Mouse (Mus musculus): ENCODE measurements around the gene Ptpra.

Ptpra gene

DNA sequence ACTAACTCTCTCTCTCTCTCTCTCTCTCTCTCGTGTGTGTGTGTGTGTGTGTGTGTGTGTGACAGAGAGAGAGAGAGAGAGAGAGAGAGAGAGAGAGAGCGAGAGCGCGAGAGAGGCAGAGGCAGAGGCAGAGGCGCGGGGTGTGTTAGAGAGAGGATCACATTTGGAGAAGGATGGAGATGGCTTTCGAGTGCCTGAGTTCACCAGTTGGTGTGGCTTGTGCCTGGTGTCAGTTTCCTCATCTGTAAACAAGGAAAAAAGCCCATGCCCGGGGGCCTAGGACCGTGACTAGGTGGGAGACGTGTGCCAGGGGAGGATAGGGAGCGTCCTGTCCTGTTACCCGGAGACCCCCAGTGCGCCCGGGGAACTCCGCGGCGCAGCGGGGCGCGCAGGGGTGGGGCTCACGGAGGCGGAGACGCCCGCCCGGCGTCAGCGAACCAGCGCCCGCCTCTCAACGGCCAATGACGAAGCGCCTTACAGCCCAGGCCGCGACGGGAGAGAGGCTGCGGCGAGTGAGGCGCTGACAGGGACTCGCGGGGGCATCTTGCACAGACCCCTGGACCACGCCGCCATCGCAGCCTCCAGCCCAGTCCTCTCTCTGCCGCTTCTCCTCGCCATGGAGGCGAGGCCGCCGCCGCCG lies at the start of gene Ptpra:
Ptpra (plus strand) TSS at position 485 of the 640 bp plus-strand sequence.
- DNase-seq (ENCODE audit: inconsistent age in 2 of 2, low spot score in 1 of 2) = peak; percentile 93 to 98

DNA sequence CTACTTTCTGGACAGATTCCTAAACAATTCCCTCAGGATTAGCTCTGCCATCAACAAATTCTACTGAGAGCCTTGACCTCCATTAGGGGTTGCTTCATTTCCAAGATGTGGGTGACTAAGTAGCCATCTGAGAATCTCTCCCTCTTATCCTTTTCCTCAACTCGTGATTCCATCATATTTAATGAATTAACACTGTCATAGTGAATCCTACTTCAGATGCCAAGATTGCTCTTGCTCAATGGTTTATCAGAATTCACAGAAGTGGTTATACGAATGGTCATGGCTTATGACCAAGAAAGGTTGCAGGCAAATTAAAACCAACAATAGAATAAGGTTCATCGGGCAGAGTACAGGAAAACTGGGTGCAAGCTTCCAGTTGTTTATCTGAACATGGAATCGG lies 48.2 kb upstream of the Ptpra start:
- peak in 1 of 2 experiments; percentile 66 for DNase-seq (ENCODE audit: inconsistent age in 2 of 2, low spot score in 1 of 2)

DNA sequence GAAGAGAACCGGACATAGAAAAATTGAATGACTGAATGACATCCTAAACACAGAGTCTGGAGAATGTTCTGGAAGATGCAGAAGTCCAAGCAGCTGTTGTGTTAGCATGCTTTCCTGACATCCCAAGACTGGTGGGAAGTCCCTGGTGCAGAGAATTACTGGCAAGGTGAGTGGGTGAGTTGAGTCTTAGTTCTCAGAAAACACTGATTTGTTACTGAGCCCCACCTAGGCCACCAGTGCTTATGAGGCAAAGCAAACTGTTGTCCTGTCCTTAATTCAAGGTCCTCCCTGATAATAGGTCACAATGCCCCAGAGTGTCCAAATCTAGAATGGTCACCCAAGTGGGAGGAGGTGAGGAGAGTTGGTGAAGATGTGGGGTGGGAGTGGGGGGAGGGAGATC lies 45.1 kb upstream of the Ptpra start, which contains the start of the genes Gm28372 and 1700020A23Rik:
Gm28372 (plus strand) TSS at position 301 of the 400 bp plus-strand sequence.
1700020A23Rik (plus strand) TSS at position 321 of the 400 bp plus-strand sequence.
- peak in 1 of 2 experiments; percentile 37 for DNase-seq (ENCODE audit: inconsistent age in 2 of 2, low spot score in 1 of 2)

DNA sequence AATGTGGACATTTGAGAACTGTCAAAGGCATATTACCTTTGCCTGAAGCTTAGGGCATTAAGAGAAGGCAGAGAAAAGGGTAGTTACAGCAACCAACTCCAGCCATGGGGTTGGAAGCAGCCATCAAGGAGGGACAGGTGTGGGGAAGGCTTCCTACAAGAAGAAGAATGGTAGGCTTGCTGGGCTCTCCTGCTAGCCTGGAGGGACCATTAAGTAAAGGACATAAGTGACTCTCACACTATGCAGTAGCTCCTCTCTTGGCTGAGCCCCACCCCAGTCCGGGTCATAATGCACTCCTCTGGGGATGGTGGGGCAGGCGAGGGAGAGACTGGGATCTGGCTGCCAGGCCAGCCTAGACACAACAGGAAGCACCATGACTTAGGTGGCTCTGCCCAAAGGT lies 43.9 kb upstream of the Ptpra start, which contains the start of gene Tmem239:
Tmem239 (plus strand) TSS at position 301 of the 400 bp plus-strand sequence.
- no peak for DNase-seq (ENCODE audit: inconsistent age in 2 of 2, low spot score in 1 of 2)

DNA sequence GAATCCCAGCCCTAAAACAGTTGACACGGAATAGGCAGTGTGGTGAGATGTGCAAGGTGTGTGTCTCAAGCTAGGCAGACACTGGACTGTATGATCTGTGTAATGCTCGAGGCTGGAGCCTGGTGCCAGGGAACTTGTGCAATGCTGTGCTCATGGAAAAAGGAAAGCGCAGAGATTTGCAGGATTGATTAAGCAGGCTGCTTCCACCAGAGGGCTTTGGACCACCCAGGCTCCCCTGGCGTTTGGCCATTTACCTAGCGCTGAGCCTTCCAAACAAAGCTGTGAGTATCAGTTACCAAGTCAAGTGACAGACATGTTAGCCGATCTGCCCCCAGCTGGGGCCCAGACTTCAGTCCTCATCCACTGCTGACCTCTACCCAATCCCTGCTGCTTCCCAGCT lies 41.9 kb upstream of the Ptpra start:
- peak in 1 of 2 experiments; percentile 21 for DNase-seq (ENCODE audit: inconsistent age in 2 of 2, low spot score in 1 of 2)

DNA sequence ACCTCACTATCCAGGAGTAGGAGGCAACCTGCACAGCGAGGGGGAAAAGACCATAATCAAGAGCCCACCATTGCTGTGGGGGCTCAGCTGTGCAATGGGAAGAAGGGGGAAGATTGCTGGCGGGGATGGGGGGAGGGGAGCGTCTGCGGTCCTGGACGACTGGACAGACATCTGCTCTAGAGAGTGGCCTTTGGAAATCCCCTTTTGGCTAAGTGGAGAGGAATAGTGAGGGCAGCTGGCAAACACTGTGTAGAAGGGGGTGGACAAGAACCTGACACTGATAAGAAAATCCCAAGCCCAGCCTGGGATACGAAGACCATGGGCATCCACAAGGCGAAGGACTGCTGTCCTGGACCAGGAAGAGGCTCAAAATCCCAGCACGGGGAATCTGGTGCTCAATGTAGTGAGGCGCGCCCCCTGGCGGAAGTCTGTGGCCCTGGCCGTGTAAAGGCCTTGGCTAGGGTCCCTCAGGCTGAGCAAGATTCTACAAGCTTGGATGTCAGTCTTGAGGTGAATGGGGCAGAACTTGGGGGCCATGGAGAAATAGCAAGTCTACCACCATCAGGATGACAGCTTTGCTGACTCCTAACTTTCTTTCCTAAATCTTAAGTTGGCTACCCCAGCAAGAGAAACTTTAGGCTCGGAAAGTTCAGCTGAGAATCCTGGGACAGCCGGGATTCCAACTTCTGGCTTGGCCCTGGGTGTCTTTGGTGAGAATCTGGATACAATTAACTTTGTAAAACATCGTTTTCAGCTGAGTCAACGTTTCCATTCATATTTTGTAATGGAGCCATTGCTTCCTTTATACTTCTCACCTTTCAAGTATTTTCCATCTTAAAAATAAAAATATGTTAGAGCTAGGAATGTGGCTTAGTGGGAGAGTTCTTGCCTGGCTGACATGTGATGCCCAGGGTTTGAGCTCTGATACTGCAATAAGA lies 38.3 kb upstream of the Ptpra start:
- DNase-seq (ENCODE audit: inconsistent age in 2 of 2, low spot score in 1 of 2) = peak; percentile 79 to 94

DNA sequence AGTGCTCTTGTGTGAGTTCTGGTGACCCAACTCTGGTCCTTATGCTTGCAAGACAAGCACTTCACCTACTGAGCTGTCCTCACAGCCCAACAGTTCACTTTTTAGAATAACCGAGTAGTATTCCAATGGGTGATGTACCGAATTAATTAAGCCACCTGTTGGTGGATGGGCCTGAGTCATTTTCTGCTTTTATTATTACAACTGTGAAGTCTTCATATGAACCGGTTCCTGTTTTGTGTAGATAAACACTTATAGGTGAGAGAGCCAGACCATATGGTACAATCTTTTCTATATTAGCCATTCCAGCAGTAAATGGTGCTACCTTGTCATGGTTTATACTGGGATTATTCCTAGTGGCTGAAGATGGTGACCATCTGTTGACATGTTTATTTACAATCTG lies 37.3 kb upstream of the Ptpra start:
- DNase-seq (ENCODE audit: inconsistent age in 2 of 2, low spot score in 1 of 2) = no peak

DNA sequence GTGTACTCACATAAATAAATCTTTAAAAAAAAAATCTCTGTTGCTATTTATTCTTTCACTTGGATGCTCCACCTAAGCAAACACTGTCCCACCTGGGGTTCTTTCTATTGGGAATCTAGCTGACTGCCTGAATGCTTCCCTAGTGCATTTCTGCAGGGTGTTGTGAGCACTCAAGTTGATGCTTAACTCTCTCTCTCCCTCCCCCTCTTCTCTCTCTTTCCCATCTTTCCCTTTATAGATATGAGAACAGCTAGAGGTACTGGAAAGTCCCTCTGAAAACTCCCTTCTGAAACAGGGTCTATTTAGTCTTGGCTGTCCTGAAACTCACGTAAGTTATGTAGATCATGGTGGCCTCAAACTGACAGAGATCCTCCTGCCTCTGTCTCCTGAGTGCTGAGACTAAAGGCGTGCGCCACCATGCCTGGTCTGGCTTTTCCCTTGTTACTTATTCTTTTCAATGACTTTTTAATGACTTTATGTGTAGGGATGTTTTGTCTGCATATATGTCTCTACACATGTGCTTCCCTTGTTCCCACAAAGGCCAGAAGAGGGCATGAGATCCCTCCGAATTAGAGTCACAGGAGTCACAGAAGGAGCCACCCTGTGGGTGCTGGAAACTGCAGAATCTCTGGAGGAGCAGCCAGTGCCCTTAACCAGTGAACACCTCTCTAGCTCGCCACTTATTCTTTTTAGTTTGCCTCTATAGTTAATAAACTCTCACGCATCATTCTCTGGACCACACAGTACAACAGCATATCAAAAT lies 35.8 kb upstream of the Ptpra start:
- DNase-seq (ENCODE audit: inconsistent age in 2 of 2, low spot score in 1 of 2) = peak in 1 of 2 experiments; percentile 41

DNA sequence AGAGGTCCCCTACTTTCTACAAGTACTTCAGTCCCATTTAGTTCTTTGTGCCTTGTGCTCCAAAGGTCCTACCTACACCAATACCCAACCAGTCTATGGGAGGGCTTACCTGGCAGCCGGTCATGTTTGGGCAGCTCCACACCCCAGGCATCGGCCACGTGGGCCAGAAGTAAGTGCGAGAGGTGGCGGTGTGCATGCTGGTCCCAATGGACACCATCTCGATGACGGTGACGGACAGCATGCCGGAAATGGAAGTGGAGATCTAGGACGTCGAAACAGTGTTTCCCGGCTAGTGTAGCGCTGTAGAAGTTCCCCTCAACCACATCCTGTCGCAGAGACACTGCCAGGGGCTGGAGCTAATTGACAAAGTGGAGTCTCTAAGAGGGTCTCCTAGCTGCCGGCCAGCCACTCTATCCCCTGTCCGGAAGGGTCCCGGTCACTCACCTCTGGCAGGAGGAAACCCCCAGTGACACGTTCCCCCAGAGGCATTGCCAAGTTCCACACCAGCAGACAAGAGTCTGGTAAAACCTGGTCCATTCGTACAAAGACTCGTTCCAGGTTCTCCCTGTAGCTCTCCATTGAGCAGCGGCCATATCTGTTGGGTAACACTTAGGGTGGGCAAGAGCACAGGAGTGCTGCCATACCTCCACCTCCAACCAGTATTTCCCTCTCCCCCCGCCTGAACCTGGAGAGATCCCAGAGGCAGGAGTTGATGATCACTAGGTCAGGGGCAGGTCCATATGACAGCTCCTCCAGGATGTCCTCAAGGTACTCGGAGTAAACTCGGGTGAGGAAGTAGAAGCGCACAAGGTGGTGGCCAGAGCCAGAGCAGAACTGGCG lies 28.1 kb upstream of the Ptpra start:
- DNase-seq (ENCODE audit: inconsistent age in 2 of 2, low spot score in 1 of 2) = no peak

DNA sequence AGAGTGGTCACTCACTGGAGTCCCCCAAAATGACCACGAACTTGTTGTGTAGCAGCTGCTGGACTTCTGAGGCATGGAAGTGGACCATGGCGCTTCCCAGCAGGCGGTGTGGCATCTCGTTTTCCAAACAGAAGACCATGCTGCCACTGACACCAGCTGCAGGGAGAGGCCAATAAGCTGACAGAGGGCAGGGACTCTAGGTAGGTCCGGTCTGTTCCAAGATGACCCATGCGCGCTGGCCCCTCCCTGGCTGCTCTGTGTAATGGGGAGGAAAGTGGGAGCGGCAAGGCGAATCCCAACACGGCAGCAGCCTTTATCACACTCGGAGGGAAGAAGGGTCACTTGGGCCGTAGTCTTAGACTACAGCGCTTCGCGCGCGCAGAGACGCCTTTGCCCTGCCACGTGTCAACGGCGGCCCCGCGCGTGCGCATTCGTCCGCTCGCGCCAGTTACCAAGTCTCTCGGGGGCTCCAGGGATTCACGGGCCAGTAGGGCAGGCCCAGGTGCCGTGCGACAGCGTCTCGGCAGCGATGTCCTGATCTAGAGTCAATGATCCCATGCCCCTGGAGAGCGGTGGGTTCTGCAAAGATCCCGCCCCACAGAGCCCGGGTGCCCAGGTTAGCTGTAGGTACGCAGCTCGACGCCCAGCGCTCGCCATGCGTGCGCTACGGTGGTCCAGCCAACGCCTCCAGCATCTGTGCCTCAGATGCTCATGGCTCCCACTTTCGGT lies 26.5 kb upstream of the Ptpra start:
- peak in 1 of 2 experiments; percentile 85 for DNase-seq (ENCODE audit: inconsistent age in 2 of 2, low spot score in 1 of 2)

DNA sequence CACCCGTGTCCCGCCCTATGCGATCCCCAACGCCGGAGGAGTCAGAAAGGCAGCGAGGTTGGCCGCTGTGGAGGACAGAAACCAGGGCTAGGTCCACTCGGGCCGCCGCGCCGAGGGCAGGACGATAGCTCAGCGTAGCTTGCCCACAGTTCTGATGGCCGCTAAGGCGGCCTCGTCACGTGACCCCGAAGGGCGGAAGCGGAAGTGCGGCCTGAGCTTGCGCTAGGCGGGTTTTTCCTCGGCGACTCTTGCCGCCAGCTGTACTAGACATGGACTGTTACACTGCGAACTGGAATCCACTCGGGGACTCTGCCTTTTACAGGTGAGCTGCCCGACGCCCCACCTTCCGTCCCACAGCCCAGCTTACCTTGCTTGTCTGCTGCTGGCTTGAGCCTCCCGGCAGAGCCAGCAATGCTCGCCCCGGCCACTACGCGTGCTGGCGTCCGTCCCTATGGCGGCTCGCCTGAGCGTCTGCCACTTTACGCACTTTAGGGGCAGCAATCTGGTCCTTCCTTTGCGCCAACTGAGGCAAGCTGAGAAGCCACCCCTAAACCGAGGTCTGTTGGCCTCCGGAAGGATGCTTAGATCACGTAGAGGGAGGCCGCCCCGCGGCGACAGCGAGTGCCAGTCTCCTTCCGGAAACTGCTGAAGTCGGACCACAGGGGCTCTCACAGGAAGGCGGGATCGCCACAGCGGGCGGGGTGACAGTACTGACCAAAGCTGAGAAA lies 25.8 kb upstream of the Ptpra start, which contains the start of the genes Vps16 and Pced1a:
Vps16 (plus strand) TSS at position 214 of the 728 bp plus-strand sequence.
Pced1a (minus strand) TSS at position 576 of the 728 bp plus-strand sequence.
- DNase-seq (ENCODE audit: inconsistent age in 2 of 2, low spot score in 1 of 2) = peak; percentile 94 to 98

DNA sequence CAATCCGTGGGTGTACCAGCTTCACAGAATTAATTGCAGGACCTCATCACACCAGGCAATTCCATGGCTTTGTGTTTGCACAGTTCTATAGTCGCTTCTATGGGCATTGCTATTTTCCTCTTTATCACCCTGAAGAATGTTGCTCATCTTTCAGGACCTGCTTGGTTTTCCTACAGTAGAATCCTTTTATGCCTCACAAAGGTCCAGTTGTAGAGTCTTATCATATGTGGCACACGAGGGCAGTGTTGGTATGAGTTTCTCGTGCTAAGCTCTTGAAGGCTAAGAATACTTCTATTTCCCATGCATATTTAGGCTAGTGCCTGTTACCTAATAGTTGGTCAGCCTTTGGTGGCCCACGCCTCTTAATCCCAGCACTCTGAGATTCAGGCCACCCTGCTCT lies 25.0 kb upstream of the Ptpra start:
- no peak for DNase-seq (ENCODE audit: inconsistent age in 2 of 2, low spot score in 1 of 2)

DNA sequence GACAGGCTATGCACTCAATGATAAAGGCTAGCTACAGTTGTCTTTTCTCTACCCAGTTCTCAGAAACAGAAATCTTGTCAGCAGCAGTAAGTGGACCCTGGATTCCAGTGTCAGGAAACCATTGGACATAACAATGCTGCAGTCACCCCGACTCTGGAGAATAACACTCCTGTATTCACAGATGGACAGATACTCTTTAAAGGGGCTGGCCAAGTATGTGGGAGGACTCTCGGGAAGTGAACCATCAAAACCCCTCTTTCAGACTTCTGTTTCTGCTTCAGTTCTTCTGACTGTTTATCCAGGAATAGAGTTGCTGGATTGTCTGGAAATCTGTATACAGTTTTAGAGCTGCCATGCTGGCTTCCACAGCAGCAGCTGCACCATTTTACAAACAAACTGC lies 20.2 kb upstream of the Ptpra start:
- no peak for DNase-seq (ENCODE audit: inconsistent age in 2 of 2, low spot score in 1 of 2)

DNA sequence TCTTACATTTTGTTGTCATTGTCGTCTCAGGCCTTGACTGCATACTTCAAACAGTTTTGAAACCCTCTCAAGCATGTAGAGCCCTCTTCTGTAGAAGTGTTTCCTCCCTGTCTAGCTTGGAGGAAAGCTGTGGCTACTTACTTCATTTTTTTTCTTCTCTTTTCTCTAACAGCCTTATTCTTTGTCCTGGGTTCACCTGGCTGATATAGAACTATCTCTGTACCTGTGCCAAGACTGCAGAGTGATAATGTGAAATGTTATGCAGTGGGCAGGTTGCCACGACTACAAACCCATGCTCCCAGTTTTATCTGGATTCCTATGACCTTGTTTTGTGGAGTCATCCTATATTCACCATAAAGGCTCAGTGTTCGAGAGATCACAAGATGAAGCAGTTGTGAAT lies 19.6 kb upstream of the Ptpra start:
- no peak for DNase-seq (ENCODE audit: inconsistent age in 2 of 2, low spot score in 1 of 2)

DNA sequence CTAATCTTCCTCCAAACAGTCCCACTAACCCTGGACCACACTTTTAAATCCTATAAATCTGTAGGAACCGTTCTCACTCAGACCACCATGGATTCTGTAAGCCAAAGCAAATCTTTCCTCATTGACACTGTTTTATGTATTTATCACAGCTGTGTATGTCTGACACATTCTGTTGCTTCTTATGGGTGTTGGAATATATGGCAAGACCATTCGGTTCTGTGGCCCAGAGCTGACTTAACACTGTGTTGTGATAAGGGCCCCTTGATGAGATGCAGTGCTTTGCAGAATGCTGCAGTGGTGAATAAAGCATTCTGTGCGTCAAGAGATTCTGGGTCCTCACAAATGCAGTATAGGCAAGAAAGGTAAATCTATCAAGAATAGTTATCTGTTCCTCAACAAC lies 17.9 kb upstream of the Ptpra start:
- DNase-seq (ENCODE audit: inconsistent age in 2 of 2, low spot score in 1 of 2) = no peak

DNA sequence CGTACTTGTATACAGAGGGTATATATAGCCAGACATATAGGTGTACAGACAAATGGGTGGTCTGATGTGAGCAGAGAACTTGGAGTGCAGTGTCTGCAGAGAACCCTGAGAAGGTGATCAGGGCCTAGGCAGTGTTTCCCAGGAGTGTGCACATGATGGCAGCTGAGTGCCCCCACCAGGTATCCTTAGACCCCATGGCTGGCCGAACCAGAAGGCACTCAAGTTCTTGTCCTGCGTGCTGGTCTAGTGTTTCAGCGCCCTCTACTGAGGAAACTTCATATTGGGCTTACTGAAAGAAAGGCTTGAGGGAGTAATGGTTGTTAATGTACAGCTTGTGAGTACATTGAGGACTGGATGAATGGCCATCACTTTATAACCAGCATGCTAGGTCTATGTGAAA lies 16.9 kb upstream of the Ptpra start:
- DNase-seq (ENCODE audit: inconsistent age in 2 of 2, low spot score in 1 of 2) = peak in 1 of 2 experiments; percentile 76

DNA sequence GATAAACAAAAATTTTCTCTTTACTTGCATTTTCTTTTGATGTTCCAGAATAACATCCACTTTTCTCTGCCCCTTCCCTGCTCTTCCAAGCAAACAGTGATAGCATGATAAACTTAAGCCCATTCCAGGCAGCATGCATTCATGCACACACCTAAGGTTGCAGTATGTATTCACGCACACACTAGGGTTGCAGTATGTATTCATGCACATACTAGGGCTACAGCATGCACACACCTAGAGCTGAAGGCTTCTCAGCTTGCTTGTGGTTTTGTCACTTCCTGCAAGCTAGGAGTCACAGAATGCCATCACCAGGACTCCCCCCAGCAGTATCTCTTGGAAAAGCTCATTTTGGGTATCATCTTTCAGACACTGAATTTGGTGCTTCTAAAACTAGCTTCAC lies 13.3 kb upstream of the Ptpra start:
- DNase-seq (ENCODE audit: inconsistent age in 2 of 2, low spot score in 1 of 2) = no peak

DNA sequence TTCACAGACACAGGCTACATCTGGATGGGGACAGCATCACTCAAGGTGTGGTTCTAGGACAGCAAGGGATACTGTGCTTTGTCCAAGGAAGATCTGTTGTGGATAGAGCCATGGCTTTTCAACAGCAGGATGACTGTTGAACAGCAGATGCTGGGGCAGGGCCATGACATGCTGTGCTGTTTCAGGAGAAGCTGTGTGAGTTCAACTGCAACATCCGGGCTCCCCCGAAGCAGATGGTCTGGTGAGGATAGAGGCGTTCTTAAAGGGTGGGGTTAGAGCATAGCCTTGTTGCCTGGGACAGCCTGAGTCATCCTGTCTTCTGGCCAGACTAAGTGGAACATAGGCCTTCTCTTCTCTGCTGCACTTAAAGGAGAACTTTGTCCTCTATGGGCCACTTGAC lies 11.2 kb upstream of the Ptpra start:
- DNase-seq (ENCODE audit: inconsistent age in 2 of 2, low spot score in 1 of 2) = no peak

Data from adrenal gland, adult (tissue).